Mouse (Mus musculus): ENCODE results near the gene Gm12394.

- TF ChIP-seq CTCF (IDR thresholded peaks at IDR 0.05; ENCODE audit: control insufficient read depth, insufficient read depth, insufficient read length) (no peak), MAX (IDR thresholded peaks at IDR 0.05) (no peak), USF1 (IDR thresholded peaks at IDR 0.05; ENCODE audit: low read depth) (no peak), CEBPB (IDR thresholded peaks at IDR 0.05; ENCODE audit: low read depth) (no peak), MYOG (IDR thresholded peaks at IDR 0.05; ENCODE audit: control insufficient read depth, extremely low read depth, insufficient read length) (no peak), FOSL1 (IDR thresholded peaks at IDR 0.05; ENCODE audit: insufficient read depth, low read length, poor library complexity, severe bottlenecking) (no peak)
Measured at GRCm38 (mm10) chr4:42868193-42868592, 11.6 kb upstream of the Gm12394 start.
